Mouse (Mus musculus) heart, adult 9 months (tissue): ENCODE data around the gene Rnd3.

Experiments
- DNase-seq, 2 experiments: peaks; one replicate each; pipeline ENCODE4 v3.0.0; 2022; ENCODE audit warnings: low spot score in 2 of 2

Gene Rnd3

DNA sequence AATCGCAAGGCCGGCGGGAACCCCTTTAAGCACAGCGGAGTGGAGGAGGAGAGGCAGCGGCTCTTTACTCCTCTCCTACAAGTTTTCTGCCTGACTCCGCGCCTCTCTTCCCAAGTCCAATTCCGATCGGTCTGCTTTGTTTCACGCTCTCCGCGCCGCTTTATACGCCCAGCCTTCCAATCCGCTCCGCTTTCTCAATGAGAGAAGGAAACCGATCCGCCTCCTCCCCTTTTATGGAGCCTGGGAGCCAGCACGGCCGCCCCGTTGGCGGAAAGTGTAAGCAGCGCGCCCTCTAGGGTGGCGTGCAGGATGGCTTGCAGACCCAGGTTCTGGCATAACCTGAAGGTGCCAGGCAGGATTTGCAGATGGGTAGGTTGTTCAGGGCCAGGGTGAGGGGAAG, at the start of gene Rnd3:
Gene Rnd3 (minus strand): TSS at position 137 of the 400 bp plus-strand sequence.
- DNase-seq = peak; percentile 95 to 96

GRCm38 (mm10) chr2:51192319-51192718, 43.4 kb upstream of the Rnd3 start:
- no peak for DNase-seq

DNA sequence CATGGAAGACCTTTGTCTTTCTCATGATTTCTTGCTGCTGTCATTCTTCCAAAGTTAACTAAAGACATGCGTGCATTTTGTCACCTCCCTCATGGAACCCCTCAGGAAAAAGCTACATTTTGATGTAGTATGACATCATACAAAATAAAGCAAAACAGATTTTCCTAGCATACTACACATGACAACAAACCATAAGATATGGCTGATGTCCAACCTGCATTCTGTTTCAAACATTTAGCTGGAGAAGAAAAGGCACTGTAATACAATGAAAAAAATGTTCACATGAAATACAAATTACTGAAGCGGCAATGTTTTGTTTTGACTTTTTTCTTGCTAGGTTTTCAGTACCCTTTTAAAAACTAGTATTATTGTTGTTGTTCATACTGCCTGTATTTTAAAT, 36.9 kb upstream of the Rnd3 start:
- DNase-seq = no peak

DNA sequence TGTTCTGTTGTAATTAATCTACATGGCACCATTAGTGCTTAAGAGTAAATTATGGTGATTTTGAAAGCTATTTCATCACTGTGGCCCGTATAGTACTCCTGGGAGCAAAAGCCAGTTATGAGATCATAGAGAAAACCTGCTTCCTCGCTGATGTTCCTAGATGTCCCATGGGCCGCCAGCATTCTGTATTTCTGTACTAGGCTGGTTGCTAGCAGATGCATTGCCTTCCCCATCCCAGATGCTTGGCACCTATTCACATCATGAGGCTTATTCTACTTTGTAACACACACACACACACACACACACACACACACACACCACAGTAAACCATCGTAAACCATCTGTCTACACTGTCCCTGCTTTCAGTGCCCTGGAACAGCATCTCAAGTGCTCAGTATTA, 34.1 kb upstream of the Rnd3 start:
- DNase-seq = no peak

DNA sequence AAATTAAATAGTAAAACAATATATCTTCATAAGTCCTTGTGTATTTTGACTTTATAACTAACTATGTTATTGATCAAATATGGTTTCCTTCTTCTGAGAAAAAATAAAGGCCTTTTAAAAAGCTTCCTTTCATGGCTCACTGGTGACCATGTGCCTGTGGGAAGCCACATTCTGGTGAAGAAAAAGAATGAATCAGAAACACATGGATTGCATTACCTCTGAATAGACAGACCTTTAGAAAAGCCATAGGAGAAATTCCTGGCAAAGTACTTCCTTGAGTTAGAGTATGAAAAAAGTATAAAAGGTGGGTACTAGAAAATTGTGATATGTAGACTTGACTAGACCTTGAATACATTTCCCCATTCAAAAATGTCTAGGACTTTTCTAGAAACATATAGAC, 32.5 kb upstream of the Rnd3 start:
- DNase-seq = no peak

- DNase-seq = no peak
These were observed 30.2 kb upstream of the Rnd3 start for GRCm38 (mm10) chr2:51179096-51179495.

GRCm38 (mm10) chr2:51177615-51178014, 28.7 kb upstream of the Rnd3 start:
- DNase-seq = no peak

DNA sequence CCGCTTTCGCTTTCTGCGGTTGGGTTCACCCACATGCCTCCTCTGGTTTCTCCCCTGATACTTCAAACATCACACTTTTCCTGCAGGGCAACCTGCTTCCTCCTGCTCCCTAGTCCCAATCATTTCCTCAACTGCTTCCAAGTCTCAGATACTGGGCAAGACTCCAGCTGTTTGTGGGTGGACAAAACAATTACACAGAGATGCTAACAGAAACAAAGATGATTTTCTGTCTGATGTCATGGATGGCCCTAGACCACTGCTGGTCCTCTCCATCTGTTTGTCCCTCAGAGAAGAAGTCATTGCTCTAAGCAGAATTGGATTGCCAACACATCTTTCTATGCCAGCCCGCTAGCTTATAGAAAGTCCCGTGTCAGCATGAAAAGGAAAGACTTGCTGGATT, 26.4 kb upstream of the Rnd3 start:
- DNase-seq = no peak

DNA sequence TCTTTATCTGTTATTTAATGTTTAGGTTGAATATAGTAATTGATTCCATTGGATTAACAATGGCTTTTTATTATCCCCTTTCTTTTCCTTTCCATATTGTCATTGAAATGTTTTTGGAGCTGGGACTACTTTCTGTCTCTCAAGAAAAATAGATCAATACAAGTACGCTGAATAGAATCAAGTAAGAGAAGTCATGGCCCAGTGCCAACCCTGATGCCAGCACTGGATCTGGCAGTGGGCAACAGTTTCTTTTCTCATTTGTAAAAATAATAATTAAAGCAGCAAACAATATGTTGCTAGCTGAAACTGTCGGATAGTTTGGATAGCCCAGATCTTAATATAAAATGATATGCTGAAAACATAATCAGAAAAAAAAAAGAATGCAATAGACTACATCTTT, 12.2 kb upstream of the Rnd3 start:
- no peak for DNase-seq

DNA sequence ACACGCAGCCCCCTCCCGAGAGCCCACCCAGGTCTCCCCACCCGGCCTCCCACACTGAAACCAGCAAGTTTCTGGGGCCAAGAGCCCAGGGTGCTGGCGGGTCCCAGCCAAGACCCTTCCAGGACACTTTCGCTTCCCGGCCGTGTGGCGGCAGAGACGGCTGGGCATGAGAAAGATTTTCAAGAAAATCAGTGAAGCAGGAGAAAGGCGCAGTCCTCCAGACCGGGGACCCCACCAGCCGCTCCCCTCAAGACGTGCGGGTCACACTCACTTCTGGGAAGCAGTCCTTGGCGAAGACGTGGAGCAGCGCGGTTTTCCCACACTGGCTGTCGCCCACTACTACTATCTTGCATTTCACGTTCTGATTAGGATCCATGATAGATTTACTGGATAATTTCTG, 457 bp downstream of the Rnd3 start:
- DNase-seq = peak; percentile 24 to 37

DNA sequence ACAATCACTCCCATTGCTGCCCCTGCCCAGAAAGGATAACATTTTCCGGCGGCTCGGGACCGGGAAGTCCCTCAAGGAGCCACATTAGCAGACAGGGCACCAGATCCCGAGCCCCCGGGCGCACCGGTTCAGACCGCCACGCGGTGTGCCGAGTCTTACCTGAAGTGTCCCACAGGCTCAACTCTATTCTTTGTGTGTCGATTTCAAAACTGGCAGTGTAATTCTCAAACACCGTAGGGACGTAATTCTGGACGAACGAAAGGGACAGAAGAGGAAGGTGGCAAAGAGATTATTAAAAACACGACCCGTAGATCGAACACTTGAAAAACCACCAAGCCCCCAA, 875 bp downstream of the Rnd3 start:
- no peak for DNase-seq

GRCm38 (mm10) chr2:51147318-51148064, 1.4 kb downstream of the Rnd3 start:
- peak; percentile 81 to 86 for DNase-seq

DNA sequence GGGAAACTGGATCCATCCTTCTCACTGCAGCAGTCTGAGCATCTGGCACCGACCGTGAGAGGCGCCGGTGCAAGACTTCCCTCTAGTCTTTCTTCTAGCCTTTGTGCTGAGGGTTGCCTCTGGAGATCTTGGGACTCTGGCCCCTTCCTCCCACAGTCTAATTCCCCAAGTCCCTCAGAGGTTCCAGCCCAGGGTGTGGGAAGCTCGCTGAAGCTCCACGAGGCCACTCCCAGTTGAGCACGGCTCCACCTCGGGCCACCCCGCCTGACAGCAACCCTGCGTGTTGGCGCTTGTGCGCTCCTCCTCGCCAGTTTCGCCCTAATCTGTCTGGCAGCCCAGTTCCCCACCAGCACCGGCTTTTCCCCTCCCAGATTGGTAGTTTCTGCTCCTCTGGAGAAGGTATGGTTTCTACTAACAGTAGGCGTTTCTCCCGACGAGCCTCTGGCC, 2.0 kb downstream of the Rnd3 start:
- peak; percentile 86 to 88 for DNase-seq

DNA sequence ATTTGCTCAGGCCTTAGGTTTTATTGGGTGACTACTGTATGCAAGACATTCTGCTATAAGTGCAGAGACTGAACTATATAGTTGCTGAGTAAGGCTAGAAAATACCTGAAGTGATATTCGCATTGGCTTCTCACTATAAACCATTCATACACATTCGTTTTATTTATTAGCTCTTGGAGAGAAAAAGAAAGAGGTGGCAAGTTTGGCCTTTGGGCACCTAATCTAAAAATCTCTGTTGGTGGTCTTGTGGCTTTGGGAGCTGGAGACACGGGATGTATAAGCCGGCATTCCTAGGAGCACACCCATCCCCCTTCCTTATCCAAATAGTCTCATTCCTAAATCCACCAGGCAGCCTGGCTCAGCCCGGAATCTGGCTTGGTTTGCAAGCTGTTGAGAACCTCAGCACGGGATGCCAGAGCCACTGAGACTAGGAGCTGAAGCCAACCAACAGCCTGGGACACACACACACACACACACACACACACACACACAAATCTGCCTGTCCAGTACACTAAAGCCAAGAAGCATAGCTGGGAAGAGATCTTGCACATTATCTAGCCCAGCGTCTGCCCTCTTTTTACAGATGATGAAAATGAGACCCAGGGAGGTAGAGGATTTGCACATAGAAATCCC, 3.0 kb downstream of the Rnd3 start:
- DNase-seq = peak; percentile 54 to 66

GRCm38 (mm10) chr2:51144380-51145120, 4.4 kb downstream of the Rnd3 start:
- no peak for DNase-seq

DNA sequence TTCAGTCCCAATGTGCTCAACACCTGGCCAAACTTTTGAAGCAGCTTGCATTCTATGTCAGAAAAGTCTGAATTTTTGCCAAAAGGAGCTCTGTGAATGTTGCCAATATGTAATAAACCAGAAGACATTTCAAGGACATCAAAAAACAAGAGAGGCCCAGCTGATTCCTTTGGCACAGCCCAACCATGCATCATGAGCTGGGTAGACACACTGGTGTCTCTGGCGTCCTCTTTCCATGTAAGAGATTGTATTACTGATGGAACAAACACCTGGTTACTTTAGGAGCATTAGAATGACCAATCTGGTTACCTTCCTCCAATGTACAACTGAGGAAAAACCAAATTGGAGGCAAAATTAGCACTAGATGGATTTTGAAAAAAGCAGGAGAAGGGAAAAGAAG, 6.5 kb downstream of the Rnd3 start:
- DNase-seq = no peak

- DNase-seq = no peak
These were observed 7.6 kb downstream of the Rnd3 start for GRCm38 (mm10) chr2:51141345-51141744.

- no peak for DNase-seq
These were observed 8.4 kb downstream of the Rnd3 start for GRCm38 (mm10) chr2:51140486-51140885.

GRCm38 (mm10) chr2:51139912-51140446, 8.9 kb downstream of the Rnd3 start:
- no peak for DNase-seq

DNA sequence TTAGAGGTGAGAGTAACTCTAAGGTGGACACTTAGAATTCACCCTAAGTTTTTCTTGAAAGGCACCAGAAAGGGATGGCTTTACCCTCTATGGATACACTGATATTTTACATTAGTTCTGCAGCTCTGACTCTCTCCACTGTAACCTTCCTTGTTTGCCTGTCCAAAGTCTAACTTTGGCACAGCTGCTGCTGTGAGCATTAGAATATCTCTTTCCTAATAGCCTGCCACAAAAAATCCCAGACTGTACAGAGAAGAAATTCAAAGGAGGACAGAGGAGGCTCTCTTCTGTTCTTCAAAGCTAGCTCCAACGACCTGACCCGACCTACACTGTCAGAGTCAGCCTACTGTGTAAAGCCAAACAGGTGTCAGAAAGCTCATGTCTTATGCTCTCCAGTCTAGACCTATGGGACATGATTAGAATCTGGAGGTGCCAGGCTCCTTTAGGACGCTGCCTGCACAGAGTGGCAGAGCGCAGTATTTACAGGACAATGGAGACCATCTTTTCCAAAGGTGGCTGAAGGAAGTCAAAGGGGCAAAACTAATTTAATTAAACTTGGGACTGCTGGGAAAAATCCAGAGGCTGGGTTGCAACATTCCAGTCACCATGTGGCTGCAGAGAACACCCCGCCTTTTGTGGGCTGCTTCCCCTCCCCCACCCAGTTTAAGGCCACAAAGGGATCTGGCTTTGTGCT, 9.5 kb downstream of the Rnd3 start:
- DNase-seq = peak; percentile 32 to 60

DNA sequence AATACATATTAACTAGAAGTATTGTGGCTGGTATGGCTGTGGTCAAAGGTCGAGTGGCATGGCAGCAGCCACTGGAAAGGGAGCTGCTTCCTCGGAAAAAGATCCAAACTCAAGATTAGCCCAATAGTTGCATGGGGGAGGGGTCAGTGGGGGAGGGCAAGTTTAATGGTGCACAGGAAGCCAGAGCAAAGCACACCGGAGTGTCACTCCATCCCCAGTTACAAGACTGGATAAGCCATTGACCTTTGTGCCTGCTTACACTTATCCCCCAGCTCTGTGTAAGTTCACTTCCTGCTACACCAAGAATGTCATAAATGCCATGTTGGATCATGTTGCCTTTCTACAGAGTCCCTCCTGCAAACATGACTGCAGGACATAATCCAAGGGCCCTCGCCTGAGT, 11.2 kb downstream of the Rnd3 start:
- DNase-seq = no peak

GRCm38 (mm10) chr2:51132181-51132580, 16.7 kb downstream of the Rnd3 start:
- no peak for DNase-seq
